Mouse (Mus musculus): ENCODE results near the gene Fgf18.

Fgf18 gene

DNA sequence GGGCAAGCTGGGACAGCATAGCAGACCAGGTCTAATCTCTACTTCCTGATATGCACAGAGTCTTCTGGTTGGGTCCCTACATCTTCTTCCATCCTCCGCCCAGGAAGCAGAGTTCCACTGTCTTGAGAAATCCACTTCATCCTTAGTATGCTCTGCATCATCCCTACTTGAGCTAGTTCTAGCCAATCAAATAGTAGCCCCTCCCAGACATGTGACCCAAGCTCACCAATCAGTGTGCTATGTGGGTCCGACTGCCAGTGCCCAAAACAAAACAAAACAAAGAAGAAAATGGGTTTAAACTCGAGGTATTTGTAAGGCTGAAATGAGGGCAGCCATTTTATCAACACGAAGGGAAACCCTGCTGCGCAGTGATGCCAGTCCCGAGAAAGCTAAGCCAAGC is 28.7 kb downstream of the Fgf18 start:
- CTCF ChIA-PET, result interaction anchor here (0.6 kb wide), 1 partner anchor 65 kb away, joined by 5 read pairs; no protein-coding TSS in a partner anchor

- CTCF ChIA-PET, result no interaction called here
Observed at GRCm38 (mm10) chr11:33115796-33116195, 31.4 kb downstream of the Fgf18 start.

- CTCF ChIA-PET, result interaction anchor here (0.6 kb wide), 1 partner anchor 18 kb away, joined by 3 read pairs; no protein-coding TSS in a partner anchor
Observed at GRCm38 (mm10) chr11:33112407-33112806, 34.8 kb downstream of the Fgf18 start.

- CTCF ChIA-PET, result no interaction called here
Observed at GRCm38 (mm10) chr11:33110111-33110510, 37.1 kb downstream of the Fgf18 start.

DNA sequence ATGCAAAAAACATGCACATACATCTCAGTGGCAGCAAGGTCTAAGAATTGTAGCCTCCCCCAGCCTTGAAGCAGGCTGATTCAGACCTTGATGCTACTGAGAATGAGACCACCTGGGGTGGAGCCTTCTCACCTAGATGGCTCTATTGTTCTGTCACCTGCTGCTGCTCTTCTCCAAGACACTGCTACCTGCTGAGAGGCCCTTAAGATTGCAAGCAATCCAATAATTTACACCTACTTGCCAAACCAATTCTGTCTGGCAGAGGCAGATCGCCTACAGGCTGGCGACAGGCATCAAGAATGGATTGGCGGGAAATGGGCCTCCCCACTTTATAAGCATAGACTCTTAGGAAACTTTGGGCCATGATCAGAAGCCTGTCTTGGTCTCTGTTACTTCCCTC is 39.7 kb downstream of the Fgf18 start:
- CTCF ChIA-PET, result no interaction called here

DNA sequence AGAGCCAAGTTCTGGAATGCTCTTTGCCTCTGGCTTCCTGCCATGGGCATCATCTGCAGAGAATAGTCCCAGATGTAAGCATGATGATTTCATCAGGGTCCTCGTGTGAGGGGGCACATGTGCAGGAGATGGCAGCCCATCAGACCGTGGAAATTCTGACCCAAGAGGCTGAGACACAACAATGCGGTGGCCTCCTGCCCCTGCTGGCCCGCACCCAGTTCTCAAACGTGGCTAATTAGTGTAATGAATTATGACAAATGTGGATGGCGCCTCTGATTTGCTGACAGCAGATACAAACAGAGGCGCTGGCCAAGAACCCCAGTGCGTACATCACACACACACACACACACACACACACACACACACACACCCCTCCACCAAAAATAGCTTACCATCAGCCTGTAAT is 42.3 kb downstream of the Fgf18 start:
- CTCF ChIA-PET, result no interaction called here

- CTCF ChIA-PET, result no interaction called here
Observed at GRCm38 (mm10) chr11:33103291-33103943, 43.8 kb downstream of the Fgf18 start.

DNA sequence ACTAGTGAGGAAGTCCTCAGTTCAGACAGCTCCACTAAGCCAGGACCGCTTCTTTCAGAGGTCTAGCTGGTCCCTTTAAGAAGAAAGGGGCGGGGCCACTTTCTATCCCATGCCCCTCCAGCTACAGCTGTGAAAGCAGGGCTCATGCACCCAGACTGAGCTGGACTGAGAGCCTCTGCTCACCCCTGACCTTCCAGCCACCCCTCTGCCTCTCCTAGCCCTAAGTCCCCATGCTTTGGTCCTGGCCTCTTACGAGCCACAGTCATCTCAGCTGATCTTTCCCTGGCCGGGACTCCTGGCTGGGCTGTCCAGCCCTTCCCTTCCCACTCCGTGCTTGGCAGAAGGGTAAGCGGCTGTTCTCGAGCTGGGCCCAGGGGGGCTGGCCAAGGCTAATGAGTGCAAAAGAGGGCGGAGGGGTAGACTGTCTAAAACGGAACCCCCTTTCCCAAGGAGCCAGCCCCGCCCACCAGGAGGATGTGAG is 47.1 kb downstream of the Fgf18 start:
- CTCF ChIA-PET, result no interaction called here

- CTCF ChIA-PET, result no interaction called here
Observed at GRCm38 (mm10) chr11:33099425-33099824, 47.8 kb downstream of the Fgf18 start.

DNA sequence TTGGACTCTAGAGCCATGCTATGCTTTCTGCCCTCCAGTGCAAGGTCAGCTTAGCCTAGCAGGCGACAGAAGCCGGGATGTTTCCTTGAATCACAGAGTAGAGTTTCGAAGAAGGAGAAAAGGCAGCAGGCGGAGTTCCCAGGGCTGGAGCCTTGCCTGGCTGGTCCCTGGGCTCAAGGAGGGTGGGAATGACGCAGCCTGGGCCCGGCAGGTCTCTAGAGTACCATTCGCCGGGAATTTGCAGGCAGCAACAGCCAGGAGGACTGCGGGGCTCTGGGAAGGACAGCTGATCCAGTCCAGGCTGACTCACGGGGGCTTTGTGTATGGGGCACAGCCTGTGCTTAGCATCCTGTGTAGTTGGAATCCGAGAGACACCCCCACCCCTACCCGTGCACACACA is 48.8 kb downstream of the Fgf18 start:
- CTCF ChIA-PET, result no interaction called here

GRCm38 (mm10) chr11:33097855-33098254 is 49.3 kb downstream of the Fgf18 start:
- CTCF ChIA-PET, result interaction anchor here (0.9 kb wide), 1 partner anchor 382 kb away, joined by 4 read pairs; no protein-coding TSS in a partner anchor

GRCm38 (mm10) chr11:33089856-33090255 is 57.3 kb downstream of the Fgf18 start:
- CTCF ChIA-PET, result no interaction called here

- CTCF ChIA-PET, result no interaction called here
Observed at GRCm38 (mm10) chr11:33088181-33088580, 59.0 kb downstream of the Fgf18 start.

DNA sequence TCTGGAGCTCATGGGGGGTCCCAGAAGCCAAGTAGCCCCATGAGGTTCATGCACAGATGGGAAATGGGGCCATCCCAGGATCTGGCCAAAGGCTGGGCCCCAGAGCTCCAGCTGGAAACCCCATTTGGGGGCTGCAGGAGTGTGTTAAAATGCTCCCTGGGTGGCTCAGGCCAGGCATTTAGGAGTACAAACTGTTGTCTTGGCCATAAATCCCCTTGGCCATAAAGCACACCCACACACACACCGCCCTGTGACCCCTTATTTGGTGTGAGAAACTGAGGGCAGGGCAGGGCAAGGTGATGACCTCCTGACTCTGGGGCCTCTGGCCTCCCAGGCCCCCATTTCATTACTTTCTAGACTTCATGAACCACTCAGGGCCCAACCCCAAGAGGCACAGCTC is 61.2 kb downstream of the Fgf18 start:
- CTCF ChIA-PET, result interaction anchor here (0.8 kb wide), 1 partner anchor 387 kb away, joined by 3 read pairs; no protein-coding TSS in a partner anchor

- CTCF ChIA-PET, result interaction anchor here (0.8 kb wide), 1 partner anchor 386 kb away, joined by 3 read pairs; no protein-coding TSS in a partner anchor
Observed at GRCm38 (mm10) chr11:33085514-33085913, 61.7 kb downstream of the Fgf18 start.

- CTCF ChIA-PET, result no interaction called here
Observed at GRCm38 (mm10) chr11:33085054-33085453, 62.1 kb downstream of the Fgf18 start.

GRCm38 (mm10) chr11:33084041-33084440 is 63.2 kb downstream of the Fgf18 start:
- CTCF ChIA-PET, result interaction anchor here (0.5 kb wide), 1 partner anchor 401 kb away, joined by 3 read pairs; no protein-coding TSS in a partner anchor

GRCm38 (mm10) chr11:33081175-33081574 is 66.0 kb downstream of the Fgf18 start:
- CTCF ChIA-PET, result no interaction called here

GRCm38 (mm10) chr11:33080046-33080808 is 67.0 kb downstream of the Fgf18 start:
- CTCF ChIA-PET, result no interaction called here

DNA sequence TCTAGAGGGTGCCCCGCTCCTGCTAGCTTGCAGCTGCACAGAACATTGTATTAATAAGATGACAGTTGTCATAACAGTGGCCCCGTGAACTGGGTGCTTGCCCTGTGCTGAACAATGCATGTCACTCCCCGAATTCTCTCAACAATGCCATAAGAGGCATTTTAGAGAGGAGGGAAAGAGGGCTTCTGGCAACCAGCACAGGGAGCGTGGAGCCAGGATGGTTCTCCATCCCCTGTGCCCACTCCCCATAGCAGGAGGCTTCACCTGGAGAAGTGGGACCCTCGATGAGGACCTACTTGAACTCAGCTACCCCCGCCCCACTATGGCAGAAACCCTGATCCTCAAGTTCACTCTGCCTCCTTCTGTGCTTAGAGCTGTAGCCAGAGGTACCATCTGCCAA is 67.8 kb downstream of the Fgf18 start:
- CTCF ChIA-PET, result no interaction called here

DNA sequence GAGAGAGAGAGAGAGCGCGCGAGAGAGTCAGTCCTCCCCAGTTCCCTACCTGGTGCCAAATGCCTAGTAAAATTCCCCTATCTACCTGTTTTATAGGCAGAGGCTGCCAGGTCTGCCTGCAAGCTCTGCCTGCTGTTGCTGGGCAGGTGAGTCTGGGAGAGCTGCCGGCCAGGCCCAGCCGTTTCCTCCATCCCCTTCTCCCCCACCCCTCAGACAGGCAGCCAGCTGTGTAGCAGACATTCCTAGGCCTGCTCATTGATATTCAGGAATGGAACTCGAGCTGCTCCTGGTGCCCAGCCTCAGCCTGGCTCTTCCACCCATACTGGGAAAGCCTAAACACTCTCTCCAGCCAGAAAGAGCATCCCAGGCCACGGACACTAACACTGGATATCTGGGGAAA is 69.2 kb downstream of the Fgf18 start:
- CTCF ChIA-PET, result no interaction called here

- CTCF ChIA-PET, result no interaction called here
Observed at GRCm38 (mm10) chr11:33075293-33075692, 71.9 kb downstream of the Fgf18 start.

- CTCF ChIA-PET, result no interaction called here
Observed at GRCm38 (mm10) chr11:33074541-33074940, 72.7 kb downstream of the Fgf18 start.
